Mouse (Mus musculus): ENCODE results near the gene Gm4353.

Gm4353 gene

GRCm38 (mm10) chr7:116040470-116041019, 43.9 kb downstream of the Gm4353 start:
- DNase-seq (ENCODE audit: low spot score in 2 of 2): no peak

- DNase-seq (ENCODE audit: low spot score in 2 of 2): peak; percentile 80 to 81
Measured at GRCm38 (mm10) chr7:116039538-116040466, 44.6 kb downstream of the Gm4353 start.

- no peak for DNase-seq (ENCODE audit: low spot score in 2 of 2)
Measured at GRCm38 (mm10) chr7:116039196-116039537, 45.3 kb downstream of the Gm4353 start, which contains the start of gene 1110004F10Rik. TSS of gene 1110004F10Rik (plus strand) at chr7:116039397.

DNA sequence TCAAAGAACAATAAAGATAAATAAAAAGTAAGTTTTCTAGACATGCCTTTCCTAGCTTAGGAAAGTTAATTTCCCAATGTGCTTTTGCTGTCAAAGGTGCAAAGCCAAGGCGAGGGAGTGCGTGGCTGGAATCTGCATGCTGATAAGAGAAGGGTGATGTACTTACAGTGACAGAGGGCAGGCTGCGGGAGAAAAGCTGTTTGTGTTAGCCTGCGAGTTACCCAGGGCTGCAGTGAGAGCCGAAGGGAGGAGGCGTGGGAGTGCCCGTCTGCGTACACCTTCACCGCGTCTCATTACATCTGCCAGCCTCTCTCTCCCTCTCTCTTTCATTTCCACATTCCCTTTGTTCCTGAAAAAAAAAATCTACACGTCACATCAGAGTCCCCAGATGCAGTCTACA, 45.9 kb downstream of the Gm4353 start, which contains the start of gene Sox6:
Sox6 (minus strand) TSS at position 286 of the 400 bp plus-strand sequence.
- no peak for DNase-seq (ENCODE audit: low spot score in 2 of 2)

- no peak for DNase-seq (ENCODE audit: low spot score in 2 of 2)
Measured at GRCm38 (mm10) chr7:116038024-116038423, 46.4 kb downstream of the Gm4353 start.

- DNase-seq (ENCODE audit: low spot score in 2 of 2): no peak
Measured at GRCm38 (mm10) chr7:116036591-116037555, 47.6 kb downstream of the Gm4353 start.

GRCm38 (mm10) chr7:116035504-116035903, 48.9 kb downstream of the Gm4353 start:
- DNase-seq (ENCODE audit: low spot score in 2 of 2): no peak

GRCm38 (mm10) chr7:116034282-116034758, 50.1 kb downstream of the Gm4353 start:
- DNase-seq (ENCODE audit: low spot score in 2 of 2): peak in 1 of 2 experiments; percentile 14

DNA sequence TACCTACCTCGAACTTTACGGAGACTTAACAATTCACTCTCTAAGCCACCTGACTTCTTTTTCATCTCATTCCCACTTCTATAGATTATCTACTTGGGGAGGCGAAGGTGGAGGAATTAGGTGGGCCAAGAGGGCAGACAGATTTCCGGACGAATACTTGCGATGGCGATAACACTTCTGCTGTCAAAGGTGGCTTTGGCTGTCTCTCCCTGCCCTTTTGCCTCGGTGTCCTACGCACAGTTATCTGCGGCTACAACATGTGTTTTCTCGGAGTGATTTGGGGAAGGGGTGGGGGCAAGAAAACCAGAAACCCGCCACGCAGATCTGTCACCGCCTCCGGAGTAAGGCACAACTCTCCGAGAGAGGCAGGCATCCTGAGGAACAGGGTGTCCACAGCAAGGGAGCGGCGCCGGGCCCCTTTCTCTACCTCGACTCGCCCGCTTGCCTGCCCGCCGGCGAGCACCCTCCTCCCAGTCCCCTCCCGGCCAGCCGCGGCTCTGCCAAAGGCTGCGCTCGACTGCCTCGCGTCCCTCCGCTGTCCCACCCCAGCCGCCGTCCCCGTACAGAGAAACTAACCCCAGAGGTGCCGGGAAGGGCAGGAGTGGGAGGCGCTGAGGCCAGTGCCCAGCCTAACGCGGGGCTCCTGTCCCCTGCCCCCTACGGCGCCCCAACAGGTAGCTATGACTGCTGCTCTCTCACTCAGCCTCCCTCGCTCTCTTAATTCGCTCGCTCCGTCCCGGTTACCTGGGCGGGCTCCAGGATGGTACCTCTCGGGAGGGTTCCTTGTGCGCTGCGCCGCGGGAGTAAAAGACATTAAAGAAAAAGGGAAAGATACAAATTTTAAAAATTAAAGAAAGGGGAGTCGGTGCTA, 50.8 kb downstream of the Gm4353 start:
- peak; percentile 12 to 33 for DNase-seq (ENCODE audit: low spot score in 2 of 2)

All from frontal cortex, postnatal 14 days (tissue).